Mouse (Mus musculus): ENCODE measurements around the gene Col2a1.

DNA sequence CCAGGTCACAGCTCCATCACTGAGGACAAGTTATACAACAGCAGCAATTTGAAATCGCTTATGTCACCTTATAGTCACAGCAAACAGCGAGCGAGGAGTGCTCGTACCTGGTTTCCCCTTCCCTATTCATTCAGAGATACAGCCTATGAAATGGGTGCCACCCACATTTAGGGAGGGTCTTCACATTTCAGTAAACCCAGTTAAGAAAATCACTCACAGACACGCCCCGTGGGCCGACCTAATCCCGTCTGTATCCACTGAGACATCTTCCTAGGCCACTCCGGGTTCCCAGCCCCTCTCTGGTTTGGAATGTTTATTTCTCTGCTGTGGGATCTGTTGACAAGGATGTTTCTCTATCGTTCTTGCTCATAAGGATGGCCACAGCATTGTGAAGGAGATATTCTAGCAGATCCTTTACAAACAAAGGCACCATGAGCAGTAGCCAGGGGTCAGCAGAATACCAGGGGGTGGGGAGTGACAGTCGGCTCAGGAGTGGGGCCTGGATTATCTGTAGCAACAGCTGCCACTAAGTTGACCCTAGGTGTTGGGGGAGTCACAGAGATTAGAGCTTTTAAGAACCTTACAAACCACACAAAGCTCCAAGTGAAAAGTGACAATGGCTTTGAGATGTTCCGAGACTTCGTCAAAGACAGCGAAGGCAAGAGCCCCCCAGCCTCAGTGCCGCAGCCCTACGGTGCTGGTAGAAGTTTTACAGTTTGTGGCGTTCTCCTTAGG, 39.0 kb downstream of the Col2a1 start:
- TF ChIP-seq CTCF (conservative IDR thresholded peaks at IDR 0.05 in 1 of 2, IDR thresholded peaks at IDR 0.05 in 1 of 2; ENCODE audit: low read depth in 2 of 2, low read length in 2 of 2) = no peak
- no peak for TF ChIP-seq EP300 (IDR thresholded peaks at IDR 0.05; ENCODE audit: low read length)
- TF ChIP-seq MAZ (IDR thresholded peaks at IDR 0.05; ENCODE audit: low read depth, low read length) = no peak
- no peak for TF ChIP-seq ELF1 (IDR thresholded peaks at IDR 0.05; ENCODE audit: low read depth, low read length)
- TF ChIP-seq ZMIZ1 (IDR thresholded peaks at IDR 0.05; ENCODE audit: low read depth, low read length) = no peak
